Mouse (Mus musculus): ENCODE measurements around the gene Arrdc5. TPM values are rescaled to one million over a fixed set of nuclear protein-coding genes. Genes with fewer than 3 reads are reported as not detected.
A peak's percentile ranks its signal among the peaks of the same experiment; 100 is the strongest.

The Arrdc5 gene
- polyA plus RNA-seq, 1 experiment from 2014 or later = not detected

GRCm38 (mm10) chr17:56298238-56298637 is 1.8 kb downstream of the Arrdc5 start:
- no peak overlapping the region for H3K9ac ChIP-seq (replicated peaks)
- peaks cover 13% of the 10 kb centered on the region for H3K4me1 ChIP-seq (ENCODE audit: insufficient read depth)
- H3K36me3 ChIP-seq (replicated peaks; ENCODE audit: insufficient read depth, low read length) = no peaks in the 10 kb centered on the region
- no peaks in the 10 kb centered on the region for H3K27me3 ChIP-seq (ENCODE audit: insufficient read depth, low read length)
- DNase-seq (no peak), ATAC-seq (no peak)
- no peak overlapping the region for H3K27ac ChIP-seq (ENCODE audit: low read depth)
- no peak overlapping the region for H3K4me3 ChIP-seq (ENCODE audit: low read depth, low read length)
- WGBS (ENCODE audit: insufficient replicate concordance) = 84% methylated on average over 1 of the region's 1 CpGs
- no peaks in the 10 kb centered on the region for H3K9me3 ChIP-seq (ENCODE audit: low read length)
- H3K4me2 ChIP-seq (ENCODE audit: low read depth, low read length) = no peak overlapping the region
- TF ChIP-seq EP300 (IDR thresholded peaks at IDR 0.05; ENCODE audit: low read depth) = no peak
- TF ChIP-seq CTCF (IDR thresholded peaks at IDR 0.05; ENCODE audit: low read depth) = no peak

- Histone ChIP-seq H3K9ac (replicated peaks) (no peak overlapping the region), H3K4me2 (ENCODE audit: low read depth, low read length) (no peak overlapping the region), H3K27ac (ENCODE audit: low read depth) (no peak overlapping the region), H3K36me3 (replicated peaks; ENCODE audit: insufficient read depth, low read length) (no peaks in the 10 kb centered on the region), H3K4me3 (ENCODE audit: low read depth, low read length) (no peak overlapping the region), H3K27me3 (ENCODE audit: insufficient read depth, low read length) (no peaks in the 10 kb centered on the region), H3K4me1 (ENCODE audit: insufficient read depth) (peaks cover 11% of the 10 kb centered on the region), H3K9me3 (ENCODE audit: low read length) (no peaks in the 10 kb centered on the region)
- ATAC-seq = no peak
- 62% methylated on average over 1 of the region's 1 CpGs for WGBS (ENCODE audit: insufficient replicate concordance)
- no peak for TF ChIP-seq CTCF (IDR thresholded peaks at IDR 0.05; ENCODE audit: low read depth)
- TF ChIP-seq EP300 (IDR thresholded peaks at IDR 0.05; ENCODE audit: low read depth) = no peak
- no peak for DNase-seq
Observed at GRCm38 (mm10) chr17:56296201-56296600, 3.9 kb downstream of the Arrdc5 start.

GRCm38 (mm10) chr17:56294241-56294640 is 5.8 kb downstream of the Arrdc5 start:
- Histone ChIP-seq H3K9me3 (ENCODE audit: low read length) (no peaks in the 10 kb centered on the region), H3K36me3 (replicated peaks; ENCODE audit: insufficient read depth, low read length) (no peaks in the 10 kb centered on the region), H3K27me3 (ENCODE audit: insufficient read depth, low read length) (no peaks in the 10 kb centered on the region), H3K4me1 (ENCODE audit: insufficient read depth) (peaks cover 24% of the 10 kb centered on the region), H3K4me3 (ENCODE audit: low read depth, low read length) (no peak overlapping the region), H3K4me2 (ENCODE audit: low read depth, low read length) (no peak overlapping the region), H3K9ac (replicated peaks) (no peak overlapping the region), H3K27ac (ENCODE audit: low read depth) (no peak overlapping the region)
- DNase-seq (no peak), ATAC-seq (no peak)
- 86% methylated on average over 19 of the region's 19 CpGs for WGBS (ENCODE audit: insufficient replicate concordance)
- TF ChIP-seq CTCF (IDR thresholded peaks at IDR 0.05; ENCODE audit: low read depth) (no peak), EP300 (IDR thresholded peaks at IDR 0.05; ENCODE audit: low read depth) (no peak)

GRCm38 (mm10) chr17:56293291-56293690 is 6.8 kb downstream of the Arrdc5 start:
- H3K4me3 ChIP-seq (ENCODE audit: low read depth, low read length) = no peak overlapping the region
- peak overlapping the region; percentile 61 for H3K27ac ChIP-seq (ENCODE audit: low read depth)
- DNase-seq = no peak
- WGBS (ENCODE audit: insufficient replicate concordance) = 54% methylated on average over 1 of the region's 1 CpGs
- ATAC-seq = no peak
- H3K27me3 ChIP-seq (ENCODE audit: insufficient read depth, low read length) = no peaks in the 10 kb centered on the region
- H3K4me1 ChIP-seq (ENCODE audit: insufficient read depth) = peaks cover 33% of the 10 kb centered on the region
- no peak overlapping the region for H3K9ac ChIP-seq (replicated peaks)
- TF ChIP-seq CTCF (IDR thresholded peaks at IDR 0.05; ENCODE audit: low read depth) (no peak), EP300 (IDR thresholded peaks at IDR 0.05; ENCODE audit: low read depth) (no peak)
- H3K36me3 ChIP-seq (replicated peaks; ENCODE audit: insufficient read depth, low read length) = no peaks in the 10 kb centered on the region
- no peaks in the 10 kb centered on the region for H3K9me3 ChIP-seq (ENCODE audit: low read length)
- no peak overlapping the region for H3K4me2 ChIP-seq (ENCODE audit: low read depth, low read length)

GRCm38 (mm10) chr17:56292531-56293222 is 7.4 kb downstream of the Arrdc5 start, which contains the start of gene Plin3:
Plin3 (minus strand) TSS chr17:56292873.
- H3K36me3 ChIP-seq (replicated peaks; ENCODE audit: insufficient read depth, low read length) = no peaks in the 10 kb centered on the region
- WGBS (ENCODE audit: insufficient replicate concordance) = 82% methylated on average over 4 of the region's 4 CpGs
- peaks cover 39% of the 10 kb centered on the region for H3K4me1 ChIP-seq (ENCODE audit: insufficient read depth)
- DNase-seq (no peak), ATAC-seq (no peak)
- peak within 1 kb of the TSS; percentile 56; the same call in 1 of the 2 replicates for H3K9ac ChIP-seq (replicated peaks)
- H3K4me2 ChIP-seq (ENCODE audit: low read depth, low read length) = peak within 1 kb of the TSS; percentile 86
- H3K27me3 ChIP-seq (ENCODE audit: insufficient read depth, low read length) = no peaks in the 10 kb centered on the region
- H3K4me3 ChIP-seq (ENCODE audit: low read depth, low read length) = no peak within 1 kb of the TSS
- peak within 1 kb of the TSS; percentile 93 for H3K27ac ChIP-seq (ENCODE audit: low read depth)
- H3K9me3 ChIP-seq (ENCODE audit: low read length) = no peaks in the 10 kb centered on the region
- no peak for TF ChIP-seq EP300 (IDR thresholded peaks at IDR 0.05; ENCODE audit: low read depth)
- TF ChIP-seq CTCF (IDR thresholded peaks at IDR 0.05; ENCODE audit: low read depth) = no peak

GRCm38 (mm10) chr17:56291826-56292475 is 8.1 kb downstream of the Arrdc5 start:
- no peaks in the 10 kb centered on the region for H3K9me3 ChIP-seq (ENCODE audit: low read length)
- H3K27ac ChIP-seq (ENCODE audit: low read depth) = peak overlapping the region; percentile 93; the same call in 1 of the 2 replicates
- no peaks in the 10 kb centered on the region for H3K27me3 ChIP-seq (ENCODE audit: insufficient read depth, low read length)
- TF ChIP-seq CTCF (IDR thresholded peaks at IDR 0.05; ENCODE audit: low read depth) (no peak), EP300 (IDR thresholded peaks at IDR 0.05; ENCODE audit: low read depth) (no peak)
- peak overlapping the region; percentile 56 for H3K9ac ChIP-seq (replicated peaks)
- no peak for ATAC-seq
- DNase-seq = no peak
- H3K4me1 ChIP-seq (ENCODE audit: insufficient read depth) = peaks cover 47% of the 10 kb centered on the region
- H3K36me3 ChIP-seq (replicated peaks; ENCODE audit: insufficient read depth, low read length) = no peaks in the 10 kb centered on the region
- peak overlapping the region; percentile 86 for H3K4me2 ChIP-seq (ENCODE audit: low read depth, low read length)
- WGBS (ENCODE audit: insufficient replicate concordance) = 82% methylated on average over 7 of the region's 7 CpGs
- no peak overlapping the region for H3K4me3 ChIP-seq (ENCODE audit: low read depth, low read length)
